Mouse (Mus musculus): Measurements from ENCODE around the gene Hoxd4.

DNA sequence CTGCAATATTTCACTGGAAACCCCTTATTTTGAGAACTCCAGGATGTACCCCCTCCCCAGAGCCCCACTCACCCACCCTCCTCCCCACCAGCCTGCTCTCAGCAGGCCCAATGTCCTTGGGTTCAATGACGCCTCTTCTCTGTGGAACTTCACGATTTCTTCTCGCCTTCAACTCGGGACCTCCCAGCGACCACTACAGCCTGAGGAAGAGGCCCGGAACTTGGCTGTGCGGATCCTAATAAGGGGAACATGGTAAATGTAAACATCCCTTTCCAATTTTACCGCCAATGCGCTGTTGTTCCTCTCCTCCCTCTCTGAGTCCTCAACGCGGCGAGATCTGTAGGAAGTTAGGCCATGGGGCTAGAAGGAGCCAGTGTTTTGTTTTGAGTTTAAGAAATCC lies 27.6 kb upstream of the Hoxd4 start:
- TF ChIP-seq CTCF (IDR thresholded peaks at IDR 0.05; ENCODE audit: borderline replicate concordance, extremely low read depth, insufficient read depth, insufficient read length) (no peak), POLR2A (IDR thresholded peaks at IDR 0.05; ENCODE audit: borderline replicate concordance, extremely low read depth, insufficient read depth, insufficient read length, poor library complexity, severe bottlenecking) (no peak)

Data from brain, embryonic 14.5 days (tissue).